In genomic region chr6:100074672-100075335, GRCm38 (mm10) we compare ENCODE assay signal across 8 mouse cellular contexts.
DNase-seq lines count a peak whose midpoint lies in the region; ATAC-seq and TF ChIP-seq lines count a peak whose summit lies in the region.

No protein-coding gene starts in this region.

- no peak overlapping the region for H3K9ac ChIP-seq in heart, embryonic 15.5 days
- no peak overlapping the region for H3K9ac ChIP-seq in neural tube, embryonic 12.5 days

- peak overlapping the region; percentile 32 for H3K4me2 ChIP-seq in heart, embryonic 15.5 days
- H3K4me2 ChIP-seq in neural tube, embryonic 12.5 days (replicated peaks), result peak overlapping the region; percentile 32

- H3K36me3 ChIP-seq in heart, embryonic 15.5 days, result no peaks in the 10 kb centered on the region
- H3K36me3 ChIP-seq in neural tube, embryonic 12.5 days, result no peaks in the 10 kb centered on the region

- 3% methylated on average over 10 of the region's 10 CpGs for WGBS in heart, embryonic 15.5 days
- WGBS in neural tube, embryonic 12.5 days, result 11% methylated on average over 10 of the region's 10 CpGs
- 11% methylated on average over 10 of the region's 10 CpGs for WGBS in cerebellum, adult 2 months

- TF ChIP-seq POLR2A in cerebellum, adult 2 months (IDR thresholded peaks at IDR 0.05; ENCODE audit: borderline replicate concordance, insufficient read depth, low read length), result no peak

- 0 out of 2 replicates have a peak, but pooled peaks have one; percentile 44 for ATAC-seq in heart, embryonic 15.5 days (replicated peaks; ENCODE audit: insufficient number of reproducible peaks, insufficient read depth, low FRiP score, low read depth)
- ATAC-seq in neural tube, embryonic 12.5 days (ENCODE audit: low FRiP score, low read depth), result peak; percentile 80

- H3K27me3 ChIP-seq in heart, embryonic 15.5 days, result peaks cover 6% of the 10 kb centered on the region; the same call in 1 of the 2 replicates
- 0 out of 2 replicates have a peak, but pooled peaks cover 4% of the 10 kb centered on the region for H3K27me3 ChIP-seq in neural tube, embryonic 12.5 days (replicated peaks)
- H3K27me3 ChIP-seq in cerebellum, adult 2 months (ENCODE audit: control insufficient read depth, insufficient read depth, low read length), result no peaks in the 10 kb centered on the region

- H3K4me3 ChIP-seq in heart, embryonic 15.5 days, result no peak overlapping the region
- no peak overlapping the region for H3K4me3 ChIP-seq in neural tube, embryonic 12.5 days
- no peak overlapping the region for H3K4me3 ChIP-seq in cerebellum, adult 2 months (replicated peaks; ENCODE audit: insufficient read depth, low read depth, low read length)

- TF ChIP-seq CTCF in cerebellum, adult 2 months (IDR thresholded peaks at IDR 0.05; ENCODE audit: borderline replicate concordance, insufficient read depth, low read depth, low read length), result no peak

- peaks cover 34% of the 10 kb centered on the region for H3K4me1 ChIP-seq in heart, embryonic 15.5 days (replicated peaks)
- peaks cover 21% of the 10 kb centered on the region for H3K4me1 ChIP-seq in neural tube, embryonic 12.5 days
- H3K4me1 ChIP-seq in cerebellum, adult 2 months (ENCODE audit: control insufficient read depth, insufficient read depth, low read length), result no peaks in the 10 kb centered on the region

- H3K27ac ChIP-seq in heart, embryonic 15.5 days, result peak overlapping the region; percentile 38; the same call in 1 of the 2 replicates
- H3K27ac ChIP-seq in neural tube, embryonic 12.5 days, result no peak overlapping the region
- no peak overlapping the region for H3K27ac ChIP-seq in cerebellum, adult 2 months (ENCODE audit: insufficient read depth, low read length)

- DNase-seq in cerebellum, postnatal 10 days, result peak; percentile 65 to 73
- DNase-seq in cerebellum, postnatal 36 days, result no peak
- peak; percentile 75 for DNase-seq in embryo, embryonic 10.5 days (ENCODE audit: low spot score)
- DNase-seq in kidney, postnatal 25 days, result peak; percentile 90 to 92
- no peak for DNase-seq in cerebellum, adult 11 months
- DNase-seq in cerebellum, adult 2 months, result no peak

- H3K9me3 ChIP-seq in heart, embryonic 15.5 days (replicated peaks), result no peaks in the 10 kb centered on the region
- 0 out of 2 replicates have a peak, but pooled peaks cover 3% of the 10 kb centered on the region for H3K9me3 ChIP-seq in neural tube, embryonic 12.5 days

Comparison
In these comparisons a context has a peak if more than half of its experiments do, and no peak if none do; other contexts are left out.
1. DNase-seq: peak in cerebellum, postnatal 10 days (2 of 2), embryo, embryonic 10.5 days (single experiment) and kidney, postnatal 25 days (2 of 2); none in cerebellum, postnatal 36 days (0 of 2), cerebellum, adult 11 months (single experiment) and cerebellum, adult 2 months (0 of 2).